Mouse (Mus musculus): Measurements from ENCODE around the gene Il13ra2.
"Not testable (repeated sequence)": the region's sequence is repeated elsewhere in the genome, so short reads cannot be mapped to it uniquely, and the experiment has no call there.

Il13ra2 gene

DNA sequence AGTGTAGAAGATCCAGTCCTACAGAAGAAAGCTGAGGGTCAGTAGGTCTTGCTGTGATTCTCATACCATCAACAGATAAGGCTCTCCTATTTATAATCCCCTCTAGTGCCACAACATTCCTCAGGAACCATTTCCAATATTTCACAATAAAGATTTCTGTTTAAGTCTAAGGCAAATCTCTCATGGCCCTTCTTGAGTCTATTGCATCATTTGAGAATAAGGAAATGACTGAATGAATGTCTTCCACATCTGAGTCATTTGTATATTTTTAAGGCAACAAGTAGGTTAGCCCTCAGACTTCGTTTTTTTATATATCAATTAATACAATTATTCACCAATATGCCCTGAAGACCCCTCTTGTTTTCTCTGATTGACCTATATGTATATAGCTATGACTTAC, at the start of gene Il13ra2:
Gene Il13ra2 (minus strand): TSS at position 64 of the 400 bp plus-strand sequence.
- no peak for DNase-seq

GRCm38 (mm10) chrX:147453610-147454009, 24.6 kb upstream of the Il13ra2 start, which contains the start of gene Vmn1r239-ps:
Gene Vmn1r239-ps (minus strand): TSS chrX:147453710.
- not testable (repeated sequence) for DNase-seq

- no peak for DNase-seq
These were observed 14.4 kb upstream of the Il13ra2 start for GRCm38 (mm10) chrX:147443386-147443785.

DNA sequence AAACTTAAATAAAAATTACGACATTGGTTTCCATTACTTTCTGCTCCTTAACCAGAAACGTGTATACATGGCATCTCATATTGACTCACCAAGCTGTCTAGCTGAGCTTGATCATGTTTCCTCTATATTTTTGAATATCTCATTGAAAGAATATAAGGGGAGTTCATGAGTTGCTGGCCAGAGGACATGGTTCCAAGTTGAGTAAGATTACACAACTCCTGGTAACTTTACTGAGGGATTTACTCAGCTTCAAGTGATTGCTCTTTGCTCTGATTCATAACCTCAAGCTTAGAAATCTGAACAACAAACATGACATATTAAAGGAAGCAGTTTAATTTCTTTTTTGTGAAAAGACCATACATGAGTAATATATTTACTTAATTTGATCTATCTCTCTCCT, 6.4 kb upstream of the Il13ra2 start:
- no peak for DNase-seq

- no peak for DNase-seq
These were observed 761 bp upstream of the Il13ra2 start for GRCm38 (mm10) chrX:147429753-147430152.

DNA sequence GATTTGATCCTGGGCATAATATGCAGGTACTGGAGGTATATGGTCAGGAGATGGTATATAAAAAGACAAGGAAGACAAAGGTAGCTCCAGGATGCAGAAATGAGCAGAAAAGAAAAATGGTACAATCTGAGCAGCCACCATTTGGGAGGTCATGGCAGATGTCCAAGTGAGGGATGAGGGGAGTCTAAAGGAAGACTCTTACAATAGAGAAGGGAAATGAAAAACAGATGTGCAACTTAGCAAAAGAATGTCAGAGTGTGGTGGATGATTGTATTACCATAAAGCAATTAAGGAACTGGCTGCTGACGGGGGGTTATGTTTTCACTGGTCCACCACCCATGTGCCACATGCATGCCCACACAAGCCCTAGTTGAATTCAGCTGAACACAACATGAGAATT, 35.5 kb downstream of the Il13ra2 start:
- no peak for DNase-seq

GRCm38 (mm10) chrX:147349167-147349566, 79.8 kb downstream of the Il13ra2 start:
- no peak for DNase-seq

All from retina, postnatal 1 day (tissue).